Mouse (Mus musculus): ENCODE measurements around the gene Nnat.

The Nnat gene

DNA sequence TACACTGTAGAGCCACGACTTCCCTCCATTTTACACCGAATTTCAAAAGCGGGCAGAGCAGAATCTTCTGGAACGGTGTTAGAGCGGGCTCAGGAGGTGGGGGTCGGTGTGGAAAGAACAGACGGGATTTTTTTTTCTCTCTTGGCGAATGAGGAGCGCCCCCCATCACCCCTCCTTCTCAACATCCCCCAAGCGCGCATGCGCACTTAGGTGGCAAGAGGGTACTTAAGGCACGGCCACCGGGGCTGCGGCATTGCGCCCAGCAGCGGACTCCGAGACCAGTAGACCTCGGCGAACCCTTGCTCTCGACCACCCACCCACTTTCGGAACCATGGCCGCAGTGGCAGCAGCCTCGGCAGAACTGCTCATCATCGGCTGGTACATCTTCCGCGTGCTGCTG is at the start of gene Nnat:
Gene Nnat, plus strand, starts transcription at position 221 of the 400 bp plus-strand sequence.
- peak; percentile 91 for DNase-seq (ENCODE audit: low read depth, low spot score)

DNA sequence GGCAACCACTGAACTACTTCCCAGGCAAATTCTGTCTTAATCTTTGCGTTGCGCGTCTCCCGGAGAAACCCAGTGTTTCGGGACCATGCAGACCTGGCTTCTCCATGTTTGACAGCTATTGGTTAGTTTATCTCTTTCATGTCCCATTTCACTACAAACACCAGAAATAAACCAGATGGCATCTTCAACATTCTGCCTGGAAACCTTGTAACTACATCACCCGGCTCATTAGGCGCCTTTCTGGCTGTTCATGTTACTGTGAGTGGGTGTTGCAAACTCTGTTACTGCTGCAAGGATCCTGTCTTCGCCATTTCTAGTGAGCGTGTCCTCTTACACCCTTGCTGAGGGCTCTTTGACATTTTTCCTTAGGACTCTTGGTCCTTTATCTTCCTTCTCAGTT is 47.0 kb upstream of the Nnat start:
- DNase-seq (ENCODE audit: low read depth, low spot score) = no peak

DNA sequence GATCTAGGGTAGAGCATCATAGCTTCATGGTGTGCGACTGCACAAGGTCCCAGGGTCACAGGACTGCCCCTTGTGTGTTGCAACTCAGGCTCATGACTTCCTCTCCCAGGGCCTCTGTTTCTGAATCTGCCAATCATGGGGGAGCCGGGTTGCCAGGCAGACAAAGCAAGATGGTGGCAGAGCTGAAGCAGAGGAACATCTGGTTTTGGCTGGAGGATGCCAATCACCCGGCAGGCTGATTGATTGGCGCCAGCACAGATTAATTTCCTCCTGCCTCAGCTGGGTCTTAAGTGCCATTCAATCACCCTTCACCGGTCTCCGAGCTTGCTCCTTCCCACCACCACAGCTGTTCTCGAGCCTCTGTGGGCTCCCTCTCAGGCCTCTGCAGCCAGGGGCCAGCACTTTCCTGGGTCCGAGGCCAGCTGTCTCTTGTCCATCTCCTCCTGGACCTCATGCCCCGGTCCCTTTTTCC is 46.1 kb upstream of the Nnat start:
- DNase-seq (ENCODE audit: low read depth, low spot score) = peak; percentile 69

DNA sequence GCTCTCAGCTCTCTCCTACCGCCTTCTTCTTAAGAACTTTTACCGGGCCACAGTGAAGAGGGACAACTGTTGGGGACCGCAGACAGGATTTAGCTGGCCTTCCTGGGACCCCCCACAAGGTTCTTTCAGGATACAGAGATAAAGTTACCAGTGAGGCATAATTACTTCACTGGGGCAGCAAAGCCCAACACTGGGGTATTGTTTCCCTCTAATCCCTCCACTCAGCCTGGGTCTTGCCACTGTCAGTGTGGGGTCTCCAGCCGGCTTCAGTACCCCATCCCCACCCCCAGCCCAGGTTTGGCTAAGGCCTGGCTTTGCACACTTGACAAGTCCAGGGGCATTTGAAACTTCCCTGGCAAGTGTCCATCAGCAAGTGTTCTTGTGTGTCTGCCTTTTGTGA is 45.5 kb upstream of the Nnat start:
- no peak for DNase-seq (ENCODE audit: low read depth, low spot score)

DNA sequence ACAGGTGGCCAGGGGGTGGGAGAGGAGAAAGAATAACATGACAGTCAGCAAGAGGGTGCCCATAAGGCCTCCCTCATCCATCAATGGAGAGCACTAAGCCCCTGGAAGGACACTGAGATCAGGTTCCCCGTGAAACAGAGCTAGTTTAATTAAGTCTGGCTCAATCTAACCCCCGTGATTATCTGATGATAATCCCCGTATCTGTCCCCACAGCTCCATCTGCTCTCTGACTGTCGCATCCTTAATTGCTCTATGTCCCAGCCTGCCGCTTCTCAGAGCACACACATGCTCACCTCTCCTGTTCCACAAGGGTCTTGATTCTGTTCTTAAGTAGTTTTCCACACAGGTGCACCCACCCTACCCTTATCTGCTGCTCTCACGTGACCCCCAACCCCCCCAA is 42.4 kb upstream of the Nnat start:
- no peak for DNase-seq (ENCODE audit: low read depth, low spot score)

DNA sequence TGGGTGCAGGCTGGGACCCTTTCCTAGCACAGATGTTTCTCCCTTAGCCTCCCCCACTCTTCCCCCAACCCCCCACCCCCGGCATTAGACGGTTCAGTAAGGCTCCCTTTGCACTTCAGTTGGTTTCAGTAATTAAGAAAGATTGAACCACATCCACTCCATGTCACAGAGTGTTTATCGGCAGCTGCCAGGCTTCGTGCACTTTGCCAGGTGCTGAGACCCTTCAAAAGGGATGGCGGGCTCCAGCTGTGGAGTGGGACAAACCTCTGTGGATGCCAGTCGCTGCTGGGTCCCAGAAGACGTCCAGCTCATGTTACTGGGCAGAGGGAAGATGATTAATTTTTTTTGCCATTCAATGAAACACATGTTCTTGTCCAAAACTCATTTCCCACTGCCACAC is 41.4 kb upstream of the Nnat start:
- DNase-seq (ENCODE audit: low read depth, low spot score) = no peak

DNA sequence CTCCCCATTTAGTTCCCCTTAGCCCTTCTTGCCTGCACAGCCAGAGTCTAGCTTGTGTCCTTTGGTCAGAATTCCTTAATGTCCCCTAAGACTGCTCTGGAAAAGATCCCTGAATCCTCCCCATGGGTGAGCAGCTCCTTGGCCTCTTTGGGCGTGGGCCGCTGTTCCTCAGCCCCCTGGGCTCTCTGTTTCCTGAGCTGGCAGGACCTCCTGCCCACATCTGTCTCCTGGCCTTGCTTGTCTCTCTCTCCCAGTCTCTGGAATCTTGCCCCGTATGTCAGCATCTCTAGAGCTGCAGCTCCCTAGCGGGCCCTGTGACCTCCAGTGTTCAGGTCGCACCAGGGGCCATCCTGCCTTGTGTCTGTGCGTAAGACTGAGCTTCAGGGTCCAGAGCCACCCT is 40.4 kb upstream of the Nnat start:
- no peak for DNase-seq (ENCODE audit: low read depth, low spot score)

DNA sequence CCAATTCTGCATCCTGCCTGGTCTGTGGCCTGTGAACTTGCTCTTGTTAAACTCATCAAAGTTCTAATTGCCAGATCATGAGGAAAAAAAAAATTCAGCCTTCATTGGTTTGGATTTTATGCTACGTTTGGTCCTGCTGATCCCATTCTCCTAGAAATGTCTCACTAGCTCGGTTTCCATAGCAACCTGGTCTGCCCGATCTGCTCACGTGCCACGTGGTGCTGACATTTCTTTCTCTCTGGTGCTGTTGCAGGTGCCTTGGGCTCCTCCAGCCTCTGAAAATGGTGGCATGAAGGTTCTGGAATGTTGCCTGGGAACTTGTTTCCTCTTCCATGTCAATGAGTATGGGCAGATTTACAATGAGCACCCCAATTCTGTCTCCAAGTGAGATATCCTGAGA is 39.4 kb upstream of the Nnat start:
- DNase-seq (ENCODE audit: low read depth, low spot score) = no peak

DNA sequence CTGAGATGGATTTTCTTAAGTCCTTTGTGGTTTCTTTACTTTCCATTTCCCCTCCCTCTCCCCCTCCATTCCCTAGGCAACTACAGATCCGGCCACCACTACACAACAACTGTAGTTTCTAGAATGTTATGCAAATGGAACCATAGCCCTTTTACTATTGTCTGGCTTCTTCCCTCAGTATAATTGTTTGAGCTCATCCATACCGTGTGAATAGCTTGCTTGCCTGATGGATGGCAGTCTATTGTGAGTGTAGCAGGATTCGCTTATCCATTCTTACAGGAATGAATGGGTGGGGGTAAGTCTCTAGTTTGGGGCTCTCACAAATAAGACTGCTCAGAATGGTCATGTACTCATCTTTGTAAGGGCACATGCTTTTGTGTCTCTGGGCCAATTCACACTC is 37.3 kb upstream of the Nnat start:
- no peak for DNase-seq (ENCODE audit: low read depth, low spot score)

DNA sequence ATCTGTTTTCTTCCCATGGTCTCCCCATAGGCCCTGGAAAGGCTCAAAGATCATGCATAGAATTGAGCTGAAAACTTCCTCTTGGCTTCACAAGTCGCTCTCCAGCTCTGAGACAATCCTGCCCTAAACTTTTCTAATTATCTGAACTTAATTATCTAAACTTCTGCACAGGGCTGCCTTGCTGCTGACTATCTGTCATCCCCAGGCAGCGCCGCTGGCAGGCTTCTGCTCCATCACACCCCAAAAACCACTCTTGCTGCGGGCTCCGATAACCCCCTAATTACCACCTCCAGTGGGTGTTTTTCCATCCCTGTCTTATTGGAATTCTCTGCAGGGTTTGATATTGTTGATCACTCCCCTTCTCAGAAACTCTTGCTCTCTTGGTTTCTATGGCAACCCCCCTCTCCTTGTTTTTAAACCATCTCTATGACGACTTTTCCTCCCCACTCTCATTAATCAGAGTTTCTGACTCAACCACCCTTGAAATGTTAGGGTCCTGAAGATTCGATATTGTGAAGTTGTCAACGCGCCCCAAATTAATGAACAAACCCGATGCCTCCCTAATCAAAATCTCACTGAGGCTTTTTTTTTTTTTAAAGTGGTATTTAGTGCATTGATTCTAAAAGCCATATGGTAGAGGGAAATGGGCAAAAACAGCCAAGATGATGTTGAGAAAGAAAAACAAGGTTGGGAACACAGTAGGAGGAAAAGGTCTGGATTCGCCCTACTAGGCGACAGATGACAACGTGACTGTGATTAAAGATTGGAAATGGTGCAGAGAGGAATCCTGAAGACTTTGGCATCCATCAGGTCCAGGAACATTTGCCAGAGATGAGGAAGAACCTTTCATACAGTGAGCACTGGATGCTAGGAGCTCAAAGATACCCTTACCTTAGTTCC is 29.6 kb upstream of the Nnat start:
- no peak for DNase-seq (ENCODE audit: low read depth, low spot score)

DNA sequence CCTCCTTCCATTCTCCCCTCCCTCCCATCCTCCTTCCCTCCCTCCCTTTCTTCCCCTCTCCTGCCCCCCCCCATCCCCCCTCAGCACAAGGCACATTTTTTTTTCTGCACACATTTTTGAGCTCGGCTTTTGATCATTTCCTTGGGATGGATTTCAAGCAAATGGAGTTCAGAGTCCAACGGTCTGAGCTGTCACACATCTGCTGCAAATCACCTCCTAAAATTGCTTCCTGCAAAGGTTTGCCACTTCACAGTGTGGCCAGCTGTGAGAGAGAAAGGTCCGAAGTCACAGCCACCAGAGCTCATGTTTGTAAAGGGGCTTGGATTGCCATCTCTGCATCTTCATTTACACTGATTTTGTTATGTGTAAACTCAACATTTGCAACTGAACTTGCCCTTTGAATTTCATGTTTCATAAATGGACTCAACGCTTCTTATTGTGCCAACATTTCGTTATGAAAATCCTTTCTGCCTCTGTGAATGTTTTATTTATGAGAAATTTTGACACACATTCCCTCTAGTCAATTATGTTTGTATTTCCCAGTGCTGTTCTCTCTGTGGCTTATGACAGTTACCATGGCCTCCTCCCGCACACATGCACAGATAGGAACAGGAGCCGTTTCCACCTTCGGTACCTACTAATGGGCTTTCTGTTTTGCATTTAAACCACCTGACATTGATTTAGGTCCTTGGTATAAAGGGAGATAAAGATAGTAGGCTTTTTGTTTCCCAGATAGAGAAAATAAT is 28.0 kb upstream of the Nnat start:
- peak; percentile 82 for DNase-seq (ENCODE audit: low read depth, low spot score)

DNA sequence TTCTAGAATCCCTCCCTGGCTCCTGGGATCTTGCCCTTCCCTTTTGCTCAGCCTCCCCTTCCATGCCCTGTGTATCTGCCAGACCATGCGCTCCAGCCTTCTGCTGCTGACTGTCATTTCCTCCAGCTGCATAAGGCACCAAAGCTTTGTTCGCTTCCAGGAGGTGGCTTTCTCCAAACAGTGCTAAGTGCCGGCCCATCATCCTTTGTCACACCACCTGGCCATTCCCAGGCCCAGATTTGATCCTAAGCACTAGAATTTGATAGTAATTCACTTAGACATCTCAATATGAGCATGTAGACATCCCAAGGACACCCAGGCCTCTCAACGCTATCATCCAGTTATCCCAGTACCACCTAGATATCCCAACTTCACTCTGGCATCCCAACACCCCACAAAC is 25.7 kb upstream of the Nnat start:
- no peak for DNase-seq (ENCODE audit: low read depth, low spot score)

DNA sequence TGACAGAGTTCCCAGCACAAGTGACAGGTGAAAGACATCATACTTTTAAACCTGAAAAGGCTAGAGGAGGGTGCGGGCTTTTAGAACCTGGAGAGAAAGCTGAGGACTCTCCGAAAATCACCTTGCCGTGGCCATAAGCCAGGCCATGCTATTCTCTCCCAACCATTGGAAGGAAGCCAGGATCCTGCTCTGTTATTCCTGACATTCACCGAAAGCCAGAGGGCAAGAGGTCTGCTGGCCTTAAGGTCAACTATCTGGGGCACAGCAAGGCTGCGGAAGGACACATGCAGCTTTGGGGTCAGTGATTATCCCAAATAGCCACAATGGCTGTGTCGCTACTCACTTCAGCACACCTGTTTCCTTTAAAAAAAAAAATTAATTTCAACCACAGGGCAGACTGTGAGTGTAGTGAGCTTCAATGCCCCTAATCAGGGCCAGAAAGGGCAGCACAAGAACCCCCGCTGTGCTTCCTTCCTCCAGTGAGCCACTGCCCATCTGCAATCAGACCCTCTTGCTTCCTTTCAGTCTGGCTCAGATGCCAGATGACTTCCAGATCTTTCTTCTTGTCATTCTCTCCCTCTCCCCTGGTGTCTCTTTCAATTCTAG is 23.3 kb upstream of the Nnat start:
- peak; percentile 68 for DNase-seq (ENCODE audit: low read depth, low spot score)

DNA sequence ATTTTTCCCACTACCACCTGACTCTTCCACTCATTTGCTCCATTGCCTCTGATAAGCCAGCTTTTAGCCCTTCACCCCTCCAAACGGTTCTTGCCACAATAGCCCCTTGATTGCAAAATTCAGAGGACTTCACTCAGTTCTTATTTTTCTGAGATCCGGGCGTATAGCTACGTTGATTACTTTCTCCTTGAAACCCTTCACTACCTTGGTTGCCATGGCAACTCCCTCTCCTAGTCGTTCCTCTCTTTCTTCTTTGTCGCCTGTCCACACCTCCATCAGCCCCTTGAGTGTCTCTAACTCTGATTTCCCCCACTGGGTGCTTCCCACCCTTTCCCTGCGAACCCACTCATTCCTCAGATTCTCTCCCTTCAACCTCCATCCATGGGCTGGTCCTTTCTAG is 22.8 kb upstream of the Nnat start:
- DNase-seq (ENCODE audit: low read depth, low spot score) = no peak

DNA sequence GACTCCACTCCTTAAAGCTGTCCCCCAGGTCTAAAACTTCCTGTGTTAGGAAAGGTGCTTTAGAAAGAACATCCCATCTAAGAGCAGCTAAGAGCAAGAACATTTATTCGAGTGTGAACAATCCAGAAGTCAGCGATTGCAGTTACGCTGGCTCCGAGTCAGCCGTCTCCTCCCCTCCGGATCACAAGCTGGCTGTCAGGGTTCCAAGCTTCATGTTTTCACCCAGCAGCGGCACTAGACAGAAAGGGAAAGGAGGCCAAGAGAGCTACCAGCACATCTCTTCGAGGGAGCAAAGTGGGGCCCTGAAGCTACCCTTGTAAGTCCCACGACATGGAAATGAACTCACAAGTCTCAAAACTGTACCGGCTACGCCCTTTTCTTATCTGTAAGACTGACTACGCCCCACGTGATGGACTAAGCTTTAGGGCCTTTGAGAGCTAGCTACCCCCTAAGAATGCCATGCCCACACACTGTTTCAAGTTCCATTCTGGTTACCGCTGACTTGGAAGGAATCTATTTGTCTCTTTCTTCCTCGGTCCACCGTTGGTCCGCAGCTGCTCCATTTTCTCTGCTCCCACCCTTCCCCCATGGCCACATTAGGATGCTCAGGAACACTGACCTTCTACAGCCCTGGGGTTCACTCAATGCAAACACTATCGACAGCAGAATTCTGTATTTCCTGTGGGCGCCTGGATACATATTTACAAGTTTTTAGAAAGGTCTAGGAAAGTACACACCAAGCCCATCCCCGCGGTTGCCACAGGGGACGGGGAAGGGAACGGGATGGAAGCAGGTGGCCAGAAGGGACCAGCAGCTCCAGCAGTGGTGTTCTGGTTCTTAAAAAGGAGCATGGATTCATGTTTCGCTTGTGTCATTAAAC is 19.6 kb upstream of the Nnat start:
- no peak for DNase-seq (ENCODE audit: low read depth, low spot score)

DNA sequence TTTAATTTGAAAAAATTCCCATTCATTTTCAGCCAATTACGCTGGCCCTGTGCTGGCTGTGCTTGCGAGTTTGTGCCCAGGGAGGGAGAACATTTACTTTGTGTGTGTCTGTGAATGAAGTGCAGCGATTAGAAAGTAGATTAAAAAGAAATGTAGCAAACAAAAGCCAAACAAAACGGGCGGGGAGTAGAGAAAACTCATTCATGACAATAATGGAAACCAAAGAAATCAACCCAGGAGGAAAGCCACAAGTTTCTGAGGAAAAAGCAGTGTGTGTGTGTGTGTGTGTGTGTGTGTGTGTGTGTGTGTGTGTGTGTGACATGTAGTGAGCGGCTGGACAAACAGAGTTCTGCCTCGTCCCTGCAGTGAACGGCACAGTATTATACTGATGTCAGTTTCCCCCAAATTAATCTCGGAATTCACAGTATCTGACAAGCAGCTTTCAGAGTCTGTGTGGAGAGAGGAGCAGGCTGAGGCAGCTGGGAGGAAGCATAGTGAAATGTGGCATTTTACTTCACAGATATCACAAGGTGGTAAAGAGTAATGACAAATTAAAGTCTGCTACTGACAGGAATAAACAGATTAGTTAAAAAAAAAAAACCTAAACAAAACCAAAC is 18.8 kb upstream of the Nnat start:
- DNase-seq (ENCODE audit: low read depth, low spot score) = no peak

DNA sequence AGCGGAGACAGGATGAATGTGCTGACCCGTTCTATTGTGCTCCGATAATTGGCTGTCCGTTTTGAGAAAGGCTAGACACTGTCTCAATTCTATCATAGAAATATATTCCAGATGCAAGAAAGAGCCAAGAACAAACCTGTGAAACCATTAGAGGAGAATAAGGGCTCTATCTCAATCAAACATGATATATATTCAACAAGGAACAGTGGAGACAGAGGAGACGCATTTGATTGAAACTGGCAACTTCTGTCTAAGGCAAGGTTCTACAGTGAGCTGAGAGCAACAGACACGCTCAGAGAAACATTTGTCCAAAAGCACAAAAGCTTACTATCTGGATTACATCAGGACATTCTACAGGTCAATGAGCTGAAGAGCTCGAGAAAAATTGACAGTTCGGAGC is 18.2 kb upstream of the Nnat start:
- no peak for DNase-seq (ENCODE audit: low read depth, low spot score)

DNA sequence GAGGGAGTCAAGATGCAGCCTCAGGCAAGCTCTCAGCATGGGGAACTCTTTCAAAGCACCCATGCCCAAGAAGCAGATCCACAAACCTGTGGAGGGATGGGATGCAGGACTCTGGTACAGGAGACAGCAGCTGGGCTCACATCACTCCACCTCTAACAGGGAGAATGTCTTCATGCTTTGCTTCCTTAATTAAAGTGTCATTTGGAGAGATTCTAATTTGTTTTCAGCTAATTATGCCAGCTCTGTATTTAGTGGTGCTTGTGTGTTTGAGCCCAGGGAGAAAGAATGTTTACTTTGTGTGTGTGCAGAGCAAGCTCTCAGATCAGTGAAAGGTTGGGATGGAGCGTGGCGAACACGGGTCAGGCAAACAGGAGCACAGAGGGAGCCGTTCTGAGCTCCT is 17.5 kb upstream of the Nnat start:
- no peak for DNase-seq (ENCODE audit: low read depth, low spot score)

DNA sequence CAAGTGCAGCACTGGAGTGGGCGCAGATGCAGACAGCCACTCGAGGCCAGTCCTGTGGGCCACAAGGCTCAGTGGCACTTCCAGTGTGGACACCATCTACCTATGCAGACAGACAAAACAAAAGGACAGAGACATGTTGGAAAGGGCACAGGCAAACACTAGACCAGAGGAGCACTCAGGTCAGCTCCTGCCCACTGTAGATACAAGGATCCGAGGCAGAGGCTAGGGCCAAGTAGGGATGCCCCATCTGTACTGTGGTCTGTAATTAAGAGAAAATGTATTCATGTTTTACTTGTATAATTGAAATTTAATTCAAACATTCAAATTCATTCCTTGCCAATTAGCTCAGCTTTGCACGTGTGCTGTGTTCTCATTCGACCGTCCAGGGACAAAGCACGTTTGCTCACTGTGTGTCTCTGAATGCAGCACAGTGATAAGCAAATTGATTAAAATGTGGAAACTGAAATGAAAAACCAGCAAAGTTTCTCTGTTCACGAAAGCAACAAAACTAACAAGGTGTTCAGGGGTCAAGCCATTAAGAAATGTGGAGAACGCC is 15.5 kb upstream of the Nnat start:
- no peak for DNase-seq (ENCODE audit: low read depth, low spot score)

DNA sequence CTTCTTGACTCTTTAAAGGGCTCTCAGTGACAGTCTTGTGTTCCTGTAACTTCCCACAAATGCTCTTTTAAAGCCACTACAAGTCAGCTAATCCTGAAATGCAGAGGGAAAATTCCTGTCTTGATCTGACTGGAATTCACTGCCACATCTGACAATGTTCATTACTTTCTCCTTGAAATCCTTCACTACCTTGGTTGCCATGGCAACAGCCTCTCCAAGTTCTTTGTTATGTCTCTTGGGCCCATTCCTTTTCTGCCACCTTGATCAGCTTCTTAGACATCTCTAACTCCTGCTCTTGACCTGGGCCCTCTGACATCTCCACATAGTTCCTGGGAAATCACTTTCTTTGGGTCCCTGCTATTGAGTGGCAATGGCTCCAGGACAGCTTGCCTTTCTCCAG is 13.2 kb upstream of the Nnat start:
- peak; percentile 35 for DNase-seq (ENCODE audit: low read depth, low spot score)

DNA sequence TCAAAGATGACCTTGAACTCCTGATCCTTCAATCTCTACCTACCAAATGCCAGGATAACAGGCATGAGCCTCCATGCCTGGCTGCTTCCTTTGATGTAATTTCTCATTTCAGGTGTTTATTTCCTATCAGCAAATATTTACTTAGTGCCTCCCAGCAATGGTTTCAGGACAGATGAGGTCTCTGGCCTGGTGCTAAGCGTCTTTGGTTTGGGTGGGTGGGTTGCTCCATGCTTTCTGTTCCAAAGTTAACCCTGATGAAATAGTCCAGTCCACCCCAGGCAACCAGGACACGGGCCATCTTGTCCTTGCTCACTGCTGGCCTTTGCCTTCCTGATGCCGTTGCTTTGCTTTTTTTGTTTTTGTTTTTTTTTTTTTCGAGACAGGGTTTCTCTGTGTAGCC is 9.6 kb upstream of the Nnat start:
- no peak for DNase-seq (ENCODE audit: low read depth, low spot score)

Data from forelimb bud, embryonic 11.5 days (tissue).